Mouse (Mus musculus): ENCODE data around the gene Gnptab. TPM values are rescaled to one million over a fixed set of nuclear protein-coding genes. Genes with fewer than 3 reads are reported as not detected.
A peak's percentile ranks its signal among the peaks of the same experiment; 100 is the strongest.

Gene Gnptab
- polyA plus RNA-seq, 1 experiment from 2014 or later, result 8.0 TPM

DNA sequence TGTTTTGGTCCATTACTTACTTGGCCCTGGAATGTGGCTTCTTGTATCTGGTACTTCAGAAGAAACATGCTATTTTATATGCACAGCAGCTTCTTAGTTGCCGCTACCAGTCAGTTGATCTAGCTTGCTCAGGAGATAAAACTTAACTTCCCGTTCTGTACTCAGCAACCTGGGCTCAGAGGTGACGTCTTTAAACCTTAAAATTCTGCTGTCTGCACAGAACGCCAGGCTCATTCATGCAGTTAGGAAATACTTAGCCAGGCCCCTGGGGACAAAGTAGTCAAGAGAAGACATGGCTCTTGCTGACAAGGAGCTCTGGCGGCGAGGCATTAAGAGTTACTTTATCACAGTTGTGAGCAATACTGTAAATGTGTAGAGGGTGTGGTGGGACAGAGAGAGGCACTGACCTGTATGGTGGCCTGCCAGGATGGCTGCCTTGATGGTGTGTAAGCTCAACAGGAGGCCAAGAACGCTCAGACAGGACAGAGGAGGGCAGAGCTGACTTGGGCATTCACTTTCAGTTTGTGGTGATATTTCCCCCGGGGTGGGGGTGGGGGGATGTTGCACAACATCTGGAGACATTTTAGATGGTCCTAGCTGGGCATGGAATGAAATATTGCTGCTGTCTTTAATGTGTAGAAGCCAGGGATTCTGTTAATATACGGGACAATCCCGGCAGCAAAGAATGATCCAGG is 11.3 kb downstream of the Gnptab start:
- WGBS, result 39% methylated on average over 10 of the region's 10 CpGs
- no peaks in the 10 kb centered on the region for H3K27me3 ChIP-seq
- H3K27ac ChIP-seq, result no peak overlapping the region
- no peaks in the 10 kb centered on the region for H3K36me3 ChIP-seq
- H3K9me3 ChIP-seq, result no peaks in the 10 kb centered on the region
- peaks cover 17% of the 10 kb centered on the region for H3K4me1 ChIP-seq (replicated peaks)
- no peak overlapping the region for H3K4me2 ChIP-seq
- H3K9ac ChIP-seq (replicated peaks), result 0 out of 2 replicates have a peak overlapping the region, but pooled peaks have one; percentile 35
- no peak for ATAC-seq (ENCODE audit: insufficient number of reproducible peaks, insufficient read depth, low FRiP score, low TSS enrichment, low read depth)
- no peak overlapping the region for H3K4me3 ChIP-seq (replicated peaks)

GRCm38 (mm10) chr10:88391495-88391894 is 12.6 kb downstream of the Gnptab start:
- no peak overlapping the region for H3K9ac ChIP-seq (replicated peaks)
- 91% methylated on average over 9 of the region's 9 CpGs for WGBS
- no peak overlapping the region for H3K4me3 ChIP-seq (replicated peaks)
- H3K27me3 ChIP-seq, result no peaks in the 10 kb centered on the region
- no peak overlapping the region for H3K4me2 ChIP-seq
- H3K4me1 ChIP-seq (replicated peaks), result peaks cover 17% of the 10 kb centered on the region
- no peaks in the 10 kb centered on the region for H3K9me3 ChIP-seq
- ATAC-seq (ENCODE audit: insufficient number of reproducible peaks, insufficient read depth, low FRiP score, low TSS enrichment, low read depth), result no peak
- no peak overlapping the region for H3K27ac ChIP-seq
- no peaks in the 10 kb centered on the region for H3K36me3 ChIP-seq

DNA sequence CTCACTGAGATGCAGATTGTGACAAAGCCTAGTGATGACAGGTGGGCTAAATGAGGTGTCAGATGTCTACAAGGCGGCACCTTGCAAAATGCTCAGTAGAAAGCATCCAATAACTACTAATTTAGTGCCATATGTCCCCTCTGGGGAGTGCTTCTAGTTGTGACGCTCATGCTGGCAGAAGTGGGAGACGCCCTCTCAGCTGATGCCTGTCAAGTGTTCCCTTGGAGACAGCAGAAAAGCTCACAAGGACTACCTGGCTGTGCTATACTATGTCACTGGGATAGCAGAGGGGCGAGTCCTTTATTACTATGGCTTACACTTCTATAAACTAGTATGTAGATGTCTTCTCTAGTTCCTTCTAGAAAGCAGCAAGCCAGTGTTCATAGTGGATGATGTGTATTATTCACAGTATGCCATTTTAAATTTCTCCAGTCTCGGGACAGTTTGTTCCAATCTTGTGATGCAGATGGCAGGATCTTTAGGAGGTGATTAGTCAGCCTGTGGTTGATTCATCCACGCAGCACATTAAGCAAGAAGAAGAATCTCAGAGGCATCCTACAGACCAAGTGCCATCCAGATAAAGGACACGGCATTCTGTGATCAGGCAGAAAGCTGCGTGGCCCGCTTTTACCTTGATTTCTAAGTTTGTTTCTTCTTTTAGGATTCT is 13.4 kb downstream of the Gnptab start:
- Histone ChIP-seq H3K9ac (replicated peaks) (no peak overlapping the region), H3K9me3 (no peaks in the 10 kb centered on the region), H3K4me2 (no peak overlapping the region), H3K27ac (no peak overlapping the region), H3K4me3 (replicated peaks) (no peak overlapping the region), H3K36me3 (no peaks in the 10 kb centered on the region), H3K27me3 (no peaks in the 10 kb centered on the region), H3K4me1 (replicated peaks) (peaks cover 17% of the 10 kb centered on the region)
- no peak for ATAC-seq (ENCODE audit: insufficient number of reproducible peaks, insufficient read depth, low FRiP score, low TSS enrichment, low read depth)
- 87% methylated on average over 9 of the region's 9 CpGs for WGBS

DNA sequence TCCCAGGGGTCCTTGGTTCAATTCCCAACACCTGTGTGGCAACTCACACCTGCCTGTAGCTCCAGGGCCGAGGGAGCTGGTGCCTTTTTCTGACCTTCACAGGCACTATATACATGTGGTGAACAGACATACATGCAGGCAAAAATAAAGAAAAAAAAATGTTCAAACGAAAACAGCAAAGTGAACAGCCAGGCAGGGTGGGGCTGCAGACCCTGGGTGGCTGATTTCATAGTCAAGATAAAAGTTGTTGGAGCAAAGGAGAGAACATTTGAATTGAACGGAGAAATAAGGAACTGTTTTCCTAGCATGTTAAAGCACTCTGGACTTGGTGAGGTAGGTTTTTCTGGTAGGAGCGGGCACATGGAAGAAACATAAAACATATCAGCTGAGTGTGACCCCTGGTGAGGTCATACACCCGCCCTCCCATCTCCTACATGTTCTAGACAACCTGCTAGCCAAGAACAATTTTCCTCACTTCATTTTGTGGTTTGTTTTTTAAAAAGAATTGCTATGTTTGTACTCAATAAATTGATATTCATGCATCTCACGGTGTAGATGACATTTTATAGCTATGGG is 19.8 kb downstream of the Gnptab start:
- WGBS, result 78% methylated on average over 6 of the region's 6 CpGs
- ATAC-seq (ENCODE audit: insufficient number of reproducible peaks, insufficient read depth, low FRiP score, low TSS enrichment, low read depth), result no peak
- no peak overlapping the region for H3K27ac ChIP-seq
- no peak overlapping the region for H3K4me3 ChIP-seq (replicated peaks)
- no peaks in the 10 kb centered on the region for H3K27me3 ChIP-seq
- no peaks in the 10 kb centered on the region for H3K36me3 ChIP-seq
- H3K9me3 ChIP-seq, result peaks cover 4% of the 10 kb centered on the region; the same call in 1 of the 2 replicates
- H3K9ac ChIP-seq (replicated peaks), result no peak overlapping the region
- no peaks in the 10 kb centered on the region for H3K4me1 ChIP-seq (replicated peaks)
- H3K4me2 ChIP-seq, result no peak overlapping the region

DNA sequence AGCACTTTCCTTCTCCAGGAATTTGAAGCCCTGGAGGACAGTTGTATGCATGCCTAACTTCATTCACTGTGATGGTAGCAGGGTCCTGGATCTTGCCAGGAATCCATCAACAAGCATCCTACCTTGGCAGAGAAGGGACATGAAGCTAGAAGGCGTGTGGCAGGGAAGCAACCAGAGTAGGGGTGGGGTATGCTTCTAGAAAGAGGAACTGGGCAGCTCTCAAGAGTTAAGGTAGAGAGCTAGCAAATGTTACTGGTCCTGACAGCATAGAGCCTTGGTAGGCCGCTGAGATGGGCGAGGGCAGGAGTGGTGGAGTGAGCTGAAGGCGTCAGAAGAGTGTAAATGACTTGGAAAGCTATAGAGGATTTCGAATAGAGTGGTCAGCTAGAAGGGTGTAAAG is 20.3 kb downstream of the Gnptab start:
- Histone ChIP-seq H3K4me3 (replicated peaks) (no peak overlapping the region), H3K27ac (no peak overlapping the region), H3K27me3 (no peaks in the 10 kb centered on the region), H3K9me3 (peaks cover 4% of the 10 kb centered on the region; the same call in 1 of the 2 replicates), H3K4me1 (replicated peaks) (no peaks in the 10 kb centered on the region), H3K9ac (replicated peaks) (no peak overlapping the region), H3K4me2 (no peak overlapping the region), H3K36me3 (no peaks in the 10 kb centered on the region)
- ATAC-seq (ENCODE audit: insufficient number of reproducible peaks, insufficient read depth, low FRiP score, low TSS enrichment, low read depth), result no peak
- WGBS, result 89% methylated on average over 5 of the region's 5 CpGs

DNA sequence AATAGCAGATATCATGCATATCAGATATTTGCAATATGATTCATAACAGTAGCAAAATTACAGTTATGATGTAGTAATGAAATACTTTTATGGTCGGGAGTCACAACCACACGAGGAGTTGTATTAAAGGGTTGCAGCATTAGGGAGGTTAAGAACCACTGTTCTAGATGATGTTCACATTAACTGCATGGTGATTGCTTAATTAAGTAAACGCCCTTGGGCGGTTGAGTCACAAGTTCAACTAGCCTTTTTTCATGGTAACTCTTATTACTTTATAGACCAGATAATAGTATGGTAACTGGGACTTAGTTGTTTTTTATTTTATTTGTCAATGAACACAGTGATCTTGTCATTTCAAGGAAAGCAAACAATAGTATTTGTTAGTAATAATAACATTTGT is 24.1 kb downstream of the Gnptab start:
- 90% methylated on average over 4 of the region's 4 CpGs for WGBS

DNA sequence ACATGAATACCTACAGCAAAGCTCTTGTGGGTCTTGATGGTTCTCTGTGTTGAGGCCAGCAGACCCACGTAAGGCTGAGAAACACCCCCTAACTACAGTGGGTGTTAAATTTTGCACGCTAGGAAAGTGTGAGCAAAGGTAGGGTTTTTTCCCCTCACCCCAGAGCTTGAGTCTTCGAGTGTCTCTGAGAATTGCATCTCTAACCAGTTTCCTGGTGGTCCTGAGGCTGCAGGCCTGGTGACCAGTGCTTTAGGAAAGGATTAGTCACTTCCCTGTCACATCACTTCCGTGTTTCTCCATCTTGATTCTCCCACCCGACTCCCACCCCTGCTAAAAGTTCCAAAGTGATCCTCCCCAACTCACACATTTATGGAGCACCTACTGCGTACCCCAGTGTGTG is 25.3 kb downstream of the Gnptab start:
- no peak overlapping the region for H3K4me3 ChIP-seq (replicated peaks)
- no peak overlapping the region for H3K9ac ChIP-seq (replicated peaks)
- H3K4me1 ChIP-seq (replicated peaks), result no peaks in the 10 kb centered on the region
- no peak overlapping the region for H3K27ac ChIP-seq
- H3K9me3 ChIP-seq, result peaks cover 4% of the 10 kb centered on the region; the same call in 1 of the 2 replicates
- 59% methylated on average over 6 of the region's 6 CpGs for WGBS
- no peaks in the 10 kb centered on the region for H3K27me3 ChIP-seq
- no peaks in the 10 kb centered on the region for H3K36me3 ChIP-seq
- H3K4me2 ChIP-seq, result no peak overlapping the region
- ATAC-seq (ENCODE audit: insufficient number of reproducible peaks, insufficient read depth, low FRiP score, low TSS enrichment, low read depth), result no peak

More for the DNA sequence above, 24.1 kb downstream of the Gnptab start:
- Histone ChIP-seq H3K9ac (replicated peaks) (no peak overlapping the region), H3K9me3 (peaks cover 4% of the 10 kb centered on the region; the same call in 1 of the 2 replicates), H3K4me3 (replicated peaks) (no peak overlapping the region), H3K36me3 (no peaks in the 10 kb centered on the region), H3K4me1 (replicated peaks) (no peaks in the 10 kb centered on the region), H3K27ac (no peak overlapping the region), H3K27me3 (no peaks in the 10 kb centered on the region), H3K4me2 (no peak overlapping the region)
- no peak for ATAC-seq (ENCODE audit: insufficient number of reproducible peaks, insufficient read depth, low FRiP score, low TSS enrichment, low read depth)

DNA sequence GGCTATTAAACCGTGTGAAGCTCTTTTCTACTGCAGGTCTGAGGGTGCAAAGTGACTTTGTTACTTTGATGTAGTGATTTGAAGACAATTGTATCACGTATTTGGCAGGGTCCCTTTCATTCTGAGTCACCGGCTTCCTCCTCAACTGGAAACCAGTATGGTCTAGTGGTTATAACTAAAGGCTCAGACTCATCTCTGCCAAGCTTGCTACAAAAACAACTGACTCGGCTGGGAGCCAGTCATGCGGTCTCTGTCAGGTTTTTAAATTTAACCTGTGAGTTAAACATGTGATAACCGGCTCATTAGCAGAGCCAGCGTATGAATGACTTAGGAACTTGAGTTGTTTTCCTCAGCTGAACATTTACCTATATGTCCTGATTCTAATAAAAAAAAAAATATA is 26.9 kb downstream of the Gnptab start:
- Histone ChIP-seq H3K9me3 (peaks cover 4% of the 10 kb centered on the region; the same call in 1 of the 2 replicates), H3K27me3 (no peaks in the 10 kb centered on the region)

GRCm38 (mm10) chr10:88407875-88408631 is 29.1 kb downstream of the Gnptab start:
- Histone ChIP-seq H3K27me3 (no peaks in the 10 kb centered on the region), H3K4me2 (no peak overlapping the region), H3K9ac (replicated peaks) (no peak overlapping the region), H3K36me3 (no peaks in the 10 kb centered on the region), H3K4me3 (replicated peaks) (no peak overlapping the region), H3K4me1 (replicated peaks) (peaks cover 5% of the 10 kb centered on the region), H3K9me3 (no peaks in the 10 kb centered on the region), H3K27ac (no peak overlapping the region)
- no peak for ATAC-seq (ENCODE audit: insufficient number of reproducible peaks, insufficient read depth, low FRiP score, low TSS enrichment, low read depth)
- 92% methylated on average over 12 of the region's 12 CpGs for WGBS

More for the DNA sequence above, 26.9 kb downstream of the Gnptab start:
- Histone ChIP-seq H3K36me3 (no peaks in the 10 kb centered on the region), H3K27ac (no peak overlapping the region), H3K9ac (replicated peaks) (no peak overlapping the region), H3K4me2 (no peak overlapping the region), H3K4me3 (replicated peaks) (no peak overlapping the region), H3K4me1 (replicated peaks) (no peaks in the 10 kb centered on the region)
- WGBS, result 79% methylated on average over 7 of the region's 7 CpGs
- no peak for ATAC-seq (ENCODE audit: insufficient number of reproducible peaks, insufficient read depth, low FRiP score, low TSS enrichment, low read depth)

GRCm38 (mm10) chr10:88409751-88410150 is 30.8 kb downstream of the Gnptab start:
- no peak for ATAC-seq (ENCODE audit: insufficient number of reproducible peaks, insufficient read depth, low FRiP score, low TSS enrichment, low read depth)
- Histone ChIP-seq H3K9ac (replicated peaks) (no peak overlapping the region), H3K4me2 (no peak overlapping the region), H3K4me1 (replicated peaks) (peaks cover 5% of the 10 kb centered on the region), H3K27ac (no peak overlapping the region), H3K27me3 (no peaks in the 10 kb centered on the region), H3K36me3 (no peaks in the 10 kb centered on the region), H3K4me3 (replicated peaks) (no peak overlapping the region), H3K9me3 (no peaks in the 10 kb centered on the region)
- WGBS, result 55% methylated on average over 2 of the region's 2 CpGs
